Mouse (Mus musculus): ENCODE results near the gene Nrde2.

DNA sequence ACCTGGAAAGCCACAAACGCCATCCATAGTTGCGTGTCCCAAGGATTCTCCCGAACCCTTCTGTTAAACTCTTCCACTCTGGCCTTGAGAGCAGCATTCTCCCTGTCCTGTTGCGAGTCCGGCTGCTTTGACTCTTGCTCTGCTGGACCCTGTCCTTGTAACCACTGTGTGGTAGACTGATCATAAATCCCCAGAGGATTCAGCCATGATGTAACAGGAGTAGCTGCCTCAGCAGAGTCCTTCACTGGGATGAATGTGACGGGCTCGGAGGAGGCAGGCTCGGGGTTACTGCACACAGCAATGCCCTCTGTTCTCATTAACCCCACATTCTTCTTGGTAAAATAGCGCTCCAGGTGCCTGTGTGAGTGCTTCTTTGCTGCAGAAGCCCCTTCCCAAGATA is 15.7 kb downstream of the Nrde2 start:
- no peak for TF ChIP-seq EP300 (IDR thresholded peaks at IDR 0.05; ENCODE audit: low read depth)
- TF ChIP-seq CTCF (IDR thresholded peaks at IDR 0.05; ENCODE audit: low read depth): no peak
